Mouse (Mus musculus) cortical plate, adult 2 months (tissue): ENCODE measurements around the gene Fkbp6.

ENCODE experiments used
- CTCF ChIP-seq: fragments of 200-500 bp; IDR thresholded peaks from 2 replicates; pipeline ENCODE4 v1.5.1; 2011; ENCODE audit warnings: mild to moderate bottlenecking, control low read depth, low read length; ENCODE audit not compliant: insufficient read depth; ENCODE audit errors: extremely low read depth
- POLR2A ChIP-seq: fragments of 200-500 bp; IDR thresholded peaks from 2 replicates; pipeline ENCODE4 v1.6.1; 2011; ENCODE audit warnings: mild to moderate bottlenecking, low read length, control low read depth; ENCODE audit not compliant: insufficient read depth; ENCODE audit errors: extremely low read depth

DNA sequence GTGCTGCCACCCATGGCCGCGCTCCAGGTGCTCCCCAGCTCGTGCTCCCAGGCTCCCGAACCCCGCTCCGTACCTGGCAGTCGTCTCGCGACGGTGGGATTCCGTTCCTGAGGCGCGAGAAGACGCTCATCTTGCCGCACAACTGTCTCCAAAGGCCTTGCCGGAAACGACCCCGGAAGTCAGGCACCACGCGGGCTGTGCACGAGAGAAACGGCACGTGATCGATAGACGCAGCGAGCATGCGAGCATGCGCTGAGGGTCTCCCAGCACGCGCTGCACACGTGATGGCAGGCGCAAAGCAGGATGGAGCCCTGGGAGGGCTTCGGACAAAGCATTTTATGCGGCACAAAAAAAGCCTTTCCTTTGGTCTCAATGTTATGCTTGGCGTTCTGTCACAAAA lies at the start of gene Fkbp6:
- TF ChIP-seq POLR2A (no peak), CTCF (no peak)
